Mouse (Mus musculus): ENCODE results near the gene Golph3l. TPM values are rescaled to one million over a fixed set of nuclear protein-coding genes. Genes with fewer than 3 reads are reported as not detected.

Gene Golph3l
- total and polyA plus RNA-seq, 2 experiments from 2014 or later, result 15.2 to 18.0 TPM

DNA sequence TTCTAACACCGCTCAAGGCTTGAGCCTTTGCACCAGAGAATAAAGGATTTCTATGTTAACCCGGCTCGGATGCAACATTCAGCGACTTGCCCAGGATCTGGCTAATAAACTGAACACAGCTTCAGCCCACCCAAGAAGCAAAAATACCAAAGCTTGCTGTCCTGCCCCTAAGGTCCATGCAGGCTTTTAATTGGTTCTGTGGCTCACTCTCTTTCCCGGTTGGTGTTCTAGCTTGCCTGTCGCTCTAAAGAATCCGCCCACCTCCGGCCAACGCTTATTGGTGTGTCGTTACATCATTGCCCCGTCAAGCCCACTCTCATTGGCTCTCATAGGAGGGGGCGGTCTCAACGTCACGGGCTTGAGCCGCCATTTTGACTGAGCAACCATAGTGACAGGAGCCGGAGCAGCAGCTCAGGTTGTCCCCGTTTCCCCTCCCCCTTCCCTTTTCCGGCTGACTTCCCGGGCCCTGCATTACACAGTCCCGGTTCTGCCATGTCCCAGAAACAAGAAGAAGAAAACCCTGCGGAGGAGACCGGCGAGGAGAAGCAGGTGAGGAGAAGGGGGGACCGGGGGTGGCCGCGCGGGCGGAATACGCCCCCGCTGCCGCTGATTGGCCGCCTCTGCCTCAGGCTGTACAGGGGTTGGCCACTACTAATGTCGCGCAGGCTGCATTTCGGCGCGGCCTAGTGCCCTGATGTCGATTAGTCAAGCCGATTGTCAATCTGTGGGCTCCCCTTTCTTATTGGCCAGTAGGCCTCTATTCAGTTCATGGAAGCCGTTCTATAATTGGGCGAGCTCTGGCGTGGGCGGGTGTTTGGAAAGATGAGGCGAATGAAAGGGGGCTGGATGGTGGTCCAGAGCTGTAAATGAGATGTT is 36.1 kb downstream of the Golph3l start, which contains the start of gene Ensa:
TSS of gene Ensa (plus strand) at position 366 of the 876 bp plus-strand sequence.
- TF ChIP-seq EP300 (IDR thresholded peaks at IDR 0.05; ENCODE audit: low read depth) (peak; percentile 92), CTCF (IDR thresholded peaks at IDR 0.05; ENCODE audit: low read depth) (no peak)
- H3K36me3 ChIP-seq (replicated peaks; ENCODE audit: control insufficient read depth, insufficient read depth, low read length), result peaks cover 40% of the 10 kb centered on the region
- H3K4me2 ChIP-seq (ENCODE audit: low read depth, low read length), result peak within 1 kb of the TSS; percentile 80
- whole genome bisulfite sequencing, result under 1% methylated on average over 44 of the region's 44 CpGs
- H3K4me1 ChIP-seq (ENCODE audit: control insufficient read depth, insufficient read depth), result peaks cover 10% of the 10 kb centered on the region
- DNase-seq (ENCODE audit: low spot score) (peak; percentile 100), ATAC-seq (ENCODE audit: insufficient read depth, low read depth) (peak; percentile 98)
- peak within 1 kb of the TSS; percentile 85 for H3K27ac ChIP-seq (ENCODE audit: low read depth)
- H3K9ac ChIP-seq (replicated peaks; ENCODE audit: low read depth, low read length), result peak within 1 kb of the TSS; percentile 61
- H3K4me3 ChIP-seq (ENCODE audit: low read depth, low read length), result peak within 1 kb of the TSS; percentile 78
- H3K27me3 ChIP-seq (ENCODE audit: control insufficient read depth, insufficient read depth, low read length), result no peaks in the 10 kb centered on the region
- no peaks in the 10 kb centered on the region for H3K9me3 ChIP-seq (replicated peaks; ENCODE audit: control insufficient read depth, low read length)

DNA sequence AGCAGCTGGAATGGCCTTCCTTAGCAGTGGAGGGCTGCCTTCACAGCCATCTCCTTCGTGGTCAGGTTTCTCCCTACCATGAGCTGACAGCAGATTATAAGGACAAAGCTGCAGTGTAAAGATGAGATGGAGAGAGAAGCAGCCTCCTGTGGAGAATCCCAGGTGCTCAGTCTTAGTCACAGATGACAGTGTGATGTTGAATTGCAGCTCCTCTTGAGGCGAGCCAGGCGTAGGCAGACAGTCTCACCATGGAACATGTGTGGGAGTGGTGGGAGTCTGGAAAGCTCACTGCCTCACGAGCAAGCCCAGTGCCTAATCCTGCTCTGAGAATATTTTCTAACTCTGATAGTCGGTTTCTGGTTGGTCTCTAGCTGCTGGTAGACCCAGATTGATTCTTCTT is 39.0 kb downstream of the Golph3l start:
- H3K4me1 ChIP-seq (ENCODE audit: control insufficient read depth, insufficient read depth), result peaks cover 10% of the 10 kb centered on the region
- H3K9me3 ChIP-seq (replicated peaks; ENCODE audit: control insufficient read depth, low read length), result no peaks in the 10 kb centered on the region
- TF ChIP-seq EP300 (IDR thresholded peaks at IDR 0.05; ENCODE audit: low read depth) (no peak), CTCF (IDR thresholded peaks at IDR 0.05; ENCODE audit: low read depth) (no peak)
- no peak overlapping the region for H3K4me2 ChIP-seq (ENCODE audit: low read depth, low read length)
- no peak for DNase-seq (ENCODE audit: low spot score)
- H3K4me3 ChIP-seq (ENCODE audit: low read depth, low read length), result no peak overlapping the region
- peaks cover 60% of the 10 kb centered on the region for H3K36me3 ChIP-seq (replicated peaks; ENCODE audit: control insufficient read depth, insufficient read depth, low read length)
- no peak overlapping the region for H3K27ac ChIP-seq (ENCODE audit: low read depth)
- 73% methylated on average over 5 of the region's 5 CpGs for WGBS
- ATAC-seq (ENCODE audit: insufficient read depth, low read depth), result no peak
- no peak overlapping the region for H3K9ac ChIP-seq (replicated peaks; ENCODE audit: low read depth, low read length)
- H3K27me3 ChIP-seq (ENCODE audit: control insufficient read depth, insufficient read depth, low read length), result no peaks in the 10 kb centered on the region

DNA sequence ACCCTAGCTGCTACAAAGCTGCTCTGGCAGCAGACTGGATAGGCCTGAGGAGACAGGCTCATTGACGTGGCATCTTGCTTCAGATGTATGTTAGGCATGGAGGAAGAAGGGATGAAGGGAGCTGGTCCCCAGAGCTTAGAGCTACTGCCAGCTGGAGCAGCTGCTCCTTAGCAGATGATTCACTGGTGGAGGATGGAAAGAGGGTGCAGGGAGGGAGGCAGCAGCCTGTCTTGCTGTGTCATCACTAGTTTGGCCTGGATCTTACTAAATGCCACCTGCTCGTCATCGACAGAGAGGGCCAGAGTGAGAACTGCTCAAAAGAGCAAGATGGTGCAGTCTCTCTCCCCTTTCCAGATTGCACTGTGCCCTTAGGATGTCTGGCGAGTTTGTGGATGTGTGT is 41.0 kb downstream of the Golph3l start:
- WGBS, result 73% methylated on average over 4 of the region's 4 CpGs
- no peak overlapping the region for H3K4me3 ChIP-seq (ENCODE audit: low read depth, low read length)
- H3K4me1 ChIP-seq (ENCODE audit: control insufficient read depth, insufficient read depth), result peaks cover 10% of the 10 kb centered on the region
- ATAC-seq (ENCODE audit: insufficient read depth, low read depth) (no peak), DNase-seq (ENCODE audit: low spot score) (no peak)
- no peak overlapping the region for H3K27ac ChIP-seq (ENCODE audit: low read depth)
- no peaks in the 10 kb centered on the region for H3K9me3 ChIP-seq (replicated peaks; ENCODE audit: control insufficient read depth, low read length)
- no peak overlapping the region for H3K9ac ChIP-seq (replicated peaks; ENCODE audit: low read depth, low read length)
- H3K27me3 ChIP-seq (ENCODE audit: control insufficient read depth, insufficient read depth, low read length), result no peaks in the 10 kb centered on the region
- H3K4me2 ChIP-seq (ENCODE audit: low read depth, low read length), result no peak overlapping the region
- H3K36me3 ChIP-seq (replicated peaks; ENCODE audit: control insufficient read depth, insufficient read depth, low read length), result peaks cover 73% of the 10 kb centered on the region
- TF ChIP-seq EP300 (IDR thresholded peaks at IDR 0.05; ENCODE audit: low read depth), result no peak
- TF ChIP-seq CTCF (IDR thresholded peaks at IDR 0.05; ENCODE audit: low read depth), result no peak

DNA sequence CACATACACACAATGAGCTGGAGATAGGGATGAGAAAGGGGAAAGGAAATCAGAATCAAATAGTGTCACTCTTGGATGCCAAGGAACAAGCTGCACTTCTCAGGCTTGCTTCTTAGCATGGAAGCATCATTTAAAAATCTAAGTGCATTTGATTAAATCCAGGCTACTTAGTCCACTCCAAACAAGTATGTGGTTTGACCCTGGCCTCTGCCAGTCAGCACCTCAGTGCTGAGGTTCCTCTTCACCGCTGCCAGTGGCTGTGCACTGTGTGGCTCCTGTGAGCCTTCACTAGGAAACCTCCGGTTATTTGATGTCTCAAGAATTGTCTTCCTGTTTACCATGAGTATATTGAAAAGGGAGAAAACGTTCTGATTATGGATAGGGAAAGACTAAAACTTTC is 42.1 kb downstream of the Golph3l start:
- H3K36me3 ChIP-seq (replicated peaks; ENCODE audit: control insufficient read depth, insufficient read depth, low read length), result peaks cover 83% of the 10 kb centered on the region

DNA sequence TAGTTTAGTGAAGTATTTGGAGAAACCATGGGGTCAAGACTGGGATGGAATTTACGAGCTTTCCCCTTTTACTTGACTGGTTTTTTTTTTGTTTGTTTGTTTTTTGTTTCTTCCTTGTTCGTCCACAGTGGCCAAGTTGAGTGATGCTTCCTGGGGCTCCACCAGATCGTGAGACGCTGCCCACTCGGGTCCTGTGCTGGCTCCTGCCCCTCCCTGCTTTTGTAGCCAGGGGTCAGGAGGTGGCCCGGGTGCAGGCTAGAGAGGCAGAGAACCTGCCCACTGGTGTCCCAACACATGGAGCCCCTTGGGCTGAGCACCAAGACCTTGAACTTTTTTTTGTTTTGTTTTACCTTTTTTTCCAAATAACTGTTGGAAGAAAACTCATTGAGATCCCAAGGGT is 42.6 kb downstream of the Golph3l start:
- Histone ChIP-seq H3K4me3 (ENCODE audit: low read depth, low read length) (no peak overlapping the region), H3K9ac (replicated peaks; ENCODE audit: low read depth, low read length) (no peak overlapping the region), H3K27me3 (ENCODE audit: control insufficient read depth, insufficient read depth, low read length) (no peaks in the 10 kb centered on the region), H3K9me3 (replicated peaks; ENCODE audit: control insufficient read depth, low read length) (no peaks in the 10 kb centered on the region), H3K36me3 (replicated peaks; ENCODE audit: control insufficient read depth, insufficient read depth, low read length) (peaks cover 83% of the 10 kb centered on the region), H3K4me1 (ENCODE audit: control insufficient read depth, insufficient read depth) (0 out of 2 replicates have a peak, but pooled peaks cover under 1% of the 10 kb centered on the region), H3K27ac (ENCODE audit: low read depth) (no peak overlapping the region), H3K4me2 (ENCODE audit: low read depth, low read length) (no peak overlapping the region)
- 71% methylated on average over 6 of the region's 6 CpGs for WGBS
- DNase-seq (ENCODE audit: low spot score) (no peak), ATAC-seq (ENCODE audit: insufficient read depth, low read depth) (no peak)
- TF ChIP-seq CTCF (IDR thresholded peaks at IDR 0.05; ENCODE audit: low read depth) (no peak), EP300 (IDR thresholded peaks at IDR 0.05; ENCODE audit: low read depth) (no peak)

More for the DNA sequence above, 42.1 kb downstream of the Golph3l start:
- Histone ChIP-seq H3K4me2 (ENCODE audit: low read depth, low read length) (no peak overlapping the region), H3K27me3 (ENCODE audit: control insufficient read depth, insufficient read depth, low read length) (no peaks in the 10 kb centered on the region), H3K9ac (replicated peaks; ENCODE audit: low read depth, low read length) (no peak overlapping the region), H3K4me3 (ENCODE audit: low read depth, low read length) (no peak overlapping the region), H3K27ac (ENCODE audit: low read depth) (no peak overlapping the region), H3K9me3 (replicated peaks; ENCODE audit: control insufficient read depth, low read length) (no peaks in the 10 kb centered on the region), H3K4me1 (ENCODE audit: control insufficient read depth, insufficient read depth) (0 out of 2 replicates have a peak, but pooled peaks cover 5% of the 10 kb centered on the region)
- WGBS, result 65% methylated on average over 3 of the region's 3 CpGs
- DNase-seq (ENCODE audit: low spot score) (no peak), ATAC-seq (ENCODE audit: insufficient read depth, low read depth) (no peak)
- no peak for TF ChIP-seq EP300 (IDR thresholded peaks at IDR 0.05; ENCODE audit: low read depth)
- no peak for TF ChIP-seq CTCF (IDR thresholded peaks at IDR 0.05; ENCODE audit: low read depth)

Measured in heart, postnatal 0 days (tissue).